Mouse (Mus musculus): Measurements from ENCODE around the gene Gin1.
"Not testable (repeated sequence)": the region's sequence is repeated elsewhere in the genome, so short reads cannot be mapped to it uniquely, and the experiment has no call there.

DNA sequence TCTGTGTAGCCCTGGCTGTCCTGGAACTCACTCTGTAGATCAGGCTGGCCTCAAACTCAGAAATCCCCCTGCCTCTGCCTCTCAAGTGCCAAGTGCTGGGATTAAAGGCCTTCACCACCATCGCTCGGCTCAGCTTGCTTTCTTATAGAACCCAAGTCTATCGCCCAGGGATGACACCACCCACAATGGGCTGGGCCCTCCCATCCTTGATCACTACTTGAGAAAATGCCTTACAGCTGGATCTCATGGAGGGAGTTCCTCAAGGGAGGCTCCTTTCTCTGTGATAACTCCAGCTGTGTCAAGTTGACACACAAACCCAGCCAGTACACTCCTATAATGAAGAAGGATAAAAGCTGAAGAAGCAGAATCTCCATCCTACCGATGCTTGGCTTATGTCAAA lies 4.3 kb upstream of the Gin1 start:
- not testable (repeated sequence) for TF ChIP-seq CTCF, EP300 (IDR thresholded peaks at IDR 0.05; ENCODE audit: low read depth)

Measured in liver, postnatal 0 days (tissue).